Mouse (Mus musculus): ENCODE measurements around the gene Inpp5a.

The Inpp5a gene

GRCm38 (mm10) chr7:139388670-139389212 is at the start of gene Inpp5a:
Gene Inpp5a (plus strand): TSS chr7:139389109.
- peak; percentile 71 for ATAC-seq (ENCODE audit: insufficient number of reproducible peaks, low FRiP score, low TSS enrichment)

- ATAC-seq (ENCODE audit: insufficient number of reproducible peaks, low FRiP score, low TSS enrichment): no peak
Measured at GRCm38 (mm10) chr7:139339184-139339583, 49.7 kb upstream of the Inpp5a start.

- peak; percentile 66 for ATAC-seq (ENCODE audit: insufficient number of reproducible peaks, low FRiP score, low TSS enrichment)
Measured at GRCm38 (mm10) chr7:139341020-139341660, 47.8 kb upstream of the Inpp5a start.

- no peak for ATAC-seq (ENCODE audit: insufficient number of reproducible peaks, low FRiP score, low TSS enrichment)
Measured at GRCm38 (mm10) chr7:139342809-139343208, 46.1 kb upstream of the Inpp5a start.

- ATAC-seq (ENCODE audit: insufficient number of reproducible peaks, low FRiP score, low TSS enrichment): no peak
Measured at GRCm38 (mm10) chr7:139347051-139347450, 41.9 kb upstream of the Inpp5a start.

- no peak for ATAC-seq (ENCODE audit: insufficient number of reproducible peaks, low FRiP score, low TSS enrichment)
Measured at GRCm38 (mm10) chr7:139350606-139351005, 38.3 kb upstream of the Inpp5a start.

GRCm38 (mm10) chr7:139354370-139355139 is 34.4 kb upstream of the Inpp5a start:
- no peak for ATAC-seq (ENCODE audit: insufficient number of reproducible peaks, low FRiP score, low TSS enrichment)

GRCm38 (mm10) chr7:139357043-139357442 is 31.9 kb upstream of the Inpp5a start:
- no peak for ATAC-seq (ENCODE audit: insufficient number of reproducible peaks, low FRiP score, low TSS enrichment)

- no peak for ATAC-seq (ENCODE audit: insufficient number of reproducible peaks, low FRiP score, low TSS enrichment)
Measured at GRCm38 (mm10) chr7:139359906-139360305, 29.0 kb upstream of the Inpp5a start.

- no peak for ATAC-seq (ENCODE audit: insufficient number of reproducible peaks, low FRiP score, low TSS enrichment)
Measured at GRCm38 (mm10) chr7:139360890-139361559, 27.9 kb upstream of the Inpp5a start.

- ATAC-seq (ENCODE audit: insufficient number of reproducible peaks, low FRiP score, low TSS enrichment): no peak
Measured at GRCm38 (mm10) chr7:139361799-139362198, 27.1 kb upstream of the Inpp5a start.

GRCm38 (mm10) chr7:139362514-139362913 is 26.4 kb upstream of the Inpp5a start:
- no peak for ATAC-seq (ENCODE audit: insufficient number of reproducible peaks, low FRiP score, low TSS enrichment)

- 0 out of 2 replicates have a peak, but pooled peaks have one; percentile 8 for ATAC-seq (ENCODE audit: insufficient number of reproducible peaks, low FRiP score, low TSS enrichment)
Measured at GRCm38 (mm10) chr7:139363281-139364004, 25.5 kb upstream of the Inpp5a start.

- ATAC-seq (ENCODE audit: insufficient number of reproducible peaks, low FRiP score, low TSS enrichment): peak; percentile 73
Measured at GRCm38 (mm10) chr7:139364005-139364557, 24.8 kb upstream of the Inpp5a start.

- ATAC-seq (ENCODE audit: insufficient number of reproducible peaks, low FRiP score, low TSS enrichment): no peak
Measured at GRCm38 (mm10) chr7:139364936-139365830, 23.7 kb upstream of the Inpp5a start.

- no peak for ATAC-seq (ENCODE audit: insufficient number of reproducible peaks, low FRiP score, low TSS enrichment)
Measured at GRCm38 (mm10) chr7:139366131-139366530, 22.8 kb upstream of the Inpp5a start.

GRCm38 (mm10) chr7:139366549-139366948 is 22.4 kb upstream of the Inpp5a start:
- ATAC-seq (ENCODE audit: insufficient number of reproducible peaks, low FRiP score, low TSS enrichment): no peak

GRCm38 (mm10) chr7:139368218-139368617 is 20.7 kb upstream of the Inpp5a start:
- ATAC-seq (ENCODE audit: insufficient number of reproducible peaks, low FRiP score, low TSS enrichment): no peak
